Mouse (Mus musculus) kidney, adult 11 months (tissue): ENCODE data around the gene Agbl1.
"Not testable (repeated sequence)": the region's sequence is repeated elsewhere in the genome, so short reads cannot be mapped to it uniquely, and the experiment has no call there.

Source experiments
- DNase-seq: peaks from one replicate; pipeline ENCODE4 v3.0.0; 2022

Gene Agbl1

DNA sequence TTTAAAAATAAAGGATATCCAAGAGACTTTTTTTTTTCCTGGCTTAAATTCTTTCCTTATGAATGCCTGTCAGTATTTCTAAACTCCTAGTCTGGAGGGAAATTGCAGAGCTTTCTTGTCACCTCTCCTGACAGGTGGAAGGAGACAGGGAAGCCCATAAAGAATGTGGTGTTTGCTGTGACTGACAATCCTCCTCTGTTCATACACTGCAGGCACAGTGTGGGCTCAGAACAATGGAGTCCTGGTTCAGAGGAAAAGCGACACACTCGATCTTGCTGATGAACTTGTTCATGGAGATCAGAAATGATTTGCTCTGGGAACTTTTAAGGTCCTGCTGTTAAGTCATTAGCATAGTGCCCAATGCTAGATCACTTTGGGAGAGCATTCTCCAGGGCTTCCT lies 368.1 kb downstream of the Agbl1 start:
- no peak for DNase-seq

DNA sequence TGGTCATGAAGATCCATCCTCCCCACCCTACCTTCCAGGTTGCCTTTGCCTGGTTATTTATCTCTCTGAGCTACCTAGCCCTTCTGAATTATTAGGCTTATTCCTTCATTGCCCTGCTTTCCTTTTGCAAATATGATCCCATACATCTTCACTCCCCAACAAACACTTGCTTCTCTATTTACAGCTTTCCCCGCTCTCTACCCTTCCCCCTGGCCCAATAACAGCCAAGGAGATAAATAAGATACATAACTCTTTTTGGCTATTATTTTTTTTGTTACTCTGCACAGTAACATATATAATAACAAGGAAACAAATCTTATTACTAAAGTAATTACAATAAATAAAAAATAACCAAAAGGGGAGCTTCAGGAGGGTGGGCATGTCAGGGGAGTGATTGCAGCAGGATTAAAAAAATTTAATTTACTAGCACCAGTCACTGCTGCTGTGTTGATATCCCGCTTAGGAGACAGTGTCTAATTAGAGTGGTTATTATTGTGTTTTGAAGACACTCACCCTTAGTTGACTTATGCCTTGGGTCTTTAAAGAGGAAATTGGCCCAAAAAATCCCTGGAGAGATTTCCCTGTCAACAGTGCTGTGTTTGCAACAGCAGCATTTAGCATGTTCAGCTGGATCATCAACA lies 370.5 kb downstream of the Agbl1 start:
- DNase-seq, result no peak

GRCm38 (mm10) chr7:76629528-76629927 lies 399.8 kb downstream of the Agbl1 start:
- DNase-seq, result peak; percentile 43

DNA sequence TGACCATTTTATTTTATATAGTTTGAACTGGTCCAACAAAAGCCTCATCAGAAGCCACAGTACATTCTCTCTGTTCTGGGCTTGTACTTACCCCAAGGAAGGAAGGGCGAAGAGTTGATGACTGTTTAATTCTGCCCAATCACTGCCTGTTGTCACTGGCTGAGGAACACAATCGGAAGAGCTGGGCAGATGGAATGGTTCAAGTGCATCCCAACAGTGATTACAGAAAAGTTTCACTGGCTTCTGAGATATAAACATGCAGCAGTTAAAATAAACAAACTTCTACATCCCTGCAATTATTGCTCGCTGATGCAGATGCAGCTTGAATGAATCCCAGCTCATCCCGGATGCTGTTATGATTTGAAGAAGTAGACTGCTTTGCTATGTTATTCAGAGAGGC lies 421.3 kb downstream of the Agbl1 start:
- no peak for DNase-seq

- no peak for DNase-seq
These were observed 431.4 kb downstream of the Agbl1 start for GRCm38 (mm10) chr7:76661072-76661471.

DNA sequence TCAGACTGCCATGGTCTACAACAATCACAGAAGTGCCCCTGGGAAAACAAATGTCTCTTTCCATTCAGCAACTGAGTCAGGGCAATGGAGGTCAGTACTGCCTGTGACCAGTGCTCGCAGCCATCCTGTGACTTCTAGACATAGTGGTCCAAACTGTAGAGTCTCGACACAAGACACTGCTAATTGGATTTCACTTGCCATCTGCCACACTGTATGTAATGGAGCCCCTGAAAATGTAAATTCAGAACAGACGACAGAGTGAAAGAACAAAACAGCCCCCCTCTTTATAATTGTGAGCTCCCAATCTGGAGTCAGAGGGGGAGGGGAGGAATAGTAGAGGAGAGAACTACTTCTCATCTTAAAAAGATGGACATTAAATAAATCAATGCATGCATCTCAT lies 445.2 kb downstream of the Agbl1 start:
- no peak for DNase-seq

DNA sequence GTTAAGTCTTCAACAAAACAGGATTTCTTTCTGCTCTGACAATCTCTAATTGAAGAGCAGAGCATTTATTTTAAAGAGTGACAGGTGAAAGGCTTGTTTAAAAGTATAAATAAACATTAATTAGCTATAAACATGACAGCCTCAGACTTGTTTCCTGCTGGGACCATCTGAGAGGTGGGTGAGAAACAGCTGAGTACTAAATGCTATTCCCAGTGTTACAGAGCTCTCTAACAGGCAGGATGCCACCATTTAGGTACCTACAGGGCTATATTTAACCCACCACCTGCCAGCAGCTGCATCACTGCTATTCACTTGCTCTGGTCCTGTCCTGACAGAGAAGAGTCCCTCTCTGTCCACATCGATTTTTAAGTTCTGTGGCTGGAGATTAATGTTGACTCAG lies 471.5 kb downstream of the Agbl1 start:
- no peak for DNase-seq

DNA sequence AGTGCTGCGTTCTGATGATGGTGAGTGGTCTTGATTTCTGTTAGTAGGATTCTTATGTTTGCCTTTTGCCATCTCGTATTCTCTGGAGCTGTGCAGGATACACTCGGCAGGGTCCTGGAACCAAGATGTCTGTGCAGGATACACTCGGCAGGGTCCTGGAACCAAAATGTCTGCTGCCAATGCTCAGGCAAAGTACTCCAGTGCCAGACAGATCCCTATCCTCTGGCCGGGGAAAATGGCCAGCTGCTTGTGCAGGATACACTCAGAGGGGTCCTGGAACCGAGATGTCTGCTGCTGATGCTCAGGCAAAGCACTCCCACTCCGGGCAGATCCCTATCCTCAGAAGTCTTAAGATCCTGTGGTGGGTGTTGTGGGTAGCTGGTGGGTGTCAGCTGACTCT lies 502.5 kb downstream of the Agbl1 start:
- DNase-seq, result not testable (repeated sequence)

DNA sequence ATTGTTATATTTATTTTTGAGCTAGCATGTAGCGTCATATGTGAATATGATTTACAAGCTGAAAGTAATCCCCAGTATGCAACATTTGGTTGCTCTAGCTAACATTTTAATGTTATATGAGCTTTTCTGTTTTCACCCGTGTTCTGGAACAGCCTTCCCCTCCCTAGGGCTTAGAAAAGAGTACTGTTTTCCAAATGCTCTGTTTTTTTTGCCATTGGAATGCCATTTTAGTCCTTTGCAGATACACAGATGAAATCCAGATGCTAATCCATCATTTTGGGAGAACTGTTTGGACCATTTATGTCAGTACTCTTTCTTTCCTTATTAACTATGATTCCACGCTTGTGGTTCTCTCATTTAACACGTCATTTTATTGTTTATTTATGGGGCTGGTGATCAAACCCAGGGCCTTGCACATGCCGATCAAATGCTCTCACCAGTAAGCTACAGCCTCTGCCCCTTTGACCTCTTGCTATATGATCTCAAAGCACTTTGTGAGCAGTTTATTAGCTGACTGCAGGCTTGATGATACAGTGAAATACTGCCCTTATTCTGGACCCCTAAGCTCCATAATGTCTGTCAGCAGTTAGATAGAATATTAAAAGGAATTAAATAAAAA lies 547.7 kb downstream of the Agbl1 start:
- DNase-seq, result no peak

GRCm38 (mm10) chr7:76780446-76780845 lies 550.8 kb downstream of the Agbl1 start:
- DNase-seq, result no peak

- no peak for DNase-seq
These were observed 559.0 kb downstream of the Agbl1 start for GRCm38 (mm10) chr7:76788561-76789306.

DNA sequence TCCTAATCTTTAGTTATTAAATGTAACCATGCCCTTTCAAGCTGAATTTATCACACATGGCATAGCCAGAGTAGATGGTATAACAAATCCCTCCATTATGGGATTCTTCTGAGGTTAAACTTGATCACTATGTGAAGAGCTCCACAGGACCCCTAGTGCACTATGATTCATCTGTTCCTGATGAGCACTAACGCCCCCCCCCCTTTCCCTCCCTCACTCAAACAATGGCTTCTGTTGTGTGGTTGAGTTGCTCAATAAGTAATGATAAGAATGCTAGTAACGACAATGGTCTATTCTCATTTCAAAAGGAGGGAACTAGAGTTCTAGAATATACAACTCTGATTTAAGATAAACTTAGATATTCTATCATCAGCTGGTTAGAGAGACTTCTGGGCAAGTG lies 560.4 kb downstream of the Agbl1 start:
- no peak for DNase-seq

DNA sequence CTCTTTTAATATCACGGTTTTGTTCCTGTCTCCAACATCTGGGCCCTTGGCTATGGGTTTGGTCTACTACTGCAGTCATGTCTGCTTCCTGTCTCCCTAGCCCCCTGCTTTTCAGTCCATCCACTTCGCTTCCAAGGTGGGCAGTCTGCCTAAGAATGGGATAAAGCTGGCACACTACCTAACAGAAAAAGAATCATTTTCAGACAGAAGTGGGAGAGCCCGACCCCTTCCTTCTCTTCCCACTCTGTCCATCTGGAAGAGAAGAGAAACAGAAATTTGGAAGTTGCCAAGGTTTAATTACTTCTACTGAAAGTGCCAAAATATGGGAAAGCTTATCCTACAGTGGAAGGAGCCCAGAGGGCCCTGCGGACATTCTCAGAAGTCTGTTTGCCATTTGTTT lies 561.6 kb downstream of the Agbl1 start:
- DNase-seq, result no peak

DNA sequence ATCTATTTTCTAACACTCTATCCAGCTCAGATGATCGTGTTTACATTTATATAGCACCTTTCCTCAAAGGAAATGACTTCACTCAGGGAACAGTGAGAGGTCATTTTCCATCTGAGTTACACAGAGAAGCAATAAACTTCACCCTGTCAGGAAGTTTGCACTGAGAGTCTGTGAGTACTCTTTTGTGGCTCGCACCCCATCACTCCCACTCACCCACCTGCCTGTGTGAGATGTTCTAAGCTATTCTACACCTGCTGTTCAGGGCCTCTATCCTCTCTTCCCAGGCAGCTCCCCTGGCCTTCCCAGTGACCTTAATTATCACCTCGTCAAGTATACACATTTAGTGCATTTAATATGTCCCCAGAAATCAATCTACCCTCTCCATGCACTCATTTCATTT lies 580.3 kb downstream of the Agbl1 start:
- no peak for DNase-seq

DNA sequence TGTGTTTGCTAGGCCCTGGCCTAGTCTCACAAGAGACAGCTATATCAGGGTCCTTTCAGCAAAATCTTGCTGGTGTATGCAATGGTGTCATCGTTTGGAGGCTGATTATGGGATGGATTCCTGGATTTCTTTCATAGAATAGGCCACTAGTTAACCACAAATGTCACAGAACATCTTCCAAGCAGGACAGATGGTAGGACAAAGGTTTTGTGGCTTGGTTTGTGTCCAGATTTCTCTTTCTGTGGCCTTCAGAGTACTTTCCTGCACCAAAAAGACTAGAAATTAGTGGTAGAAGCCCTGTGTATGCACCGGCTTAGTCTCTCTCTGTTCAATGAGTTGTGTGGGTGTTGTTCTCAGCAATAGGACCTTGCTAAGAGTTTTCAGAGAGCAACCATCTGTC lies 590.9 kb downstream of the Agbl1 start:
- DNase-seq, result no peak

GRCm38 (mm10) chr7:76842146-76842545 lies 612.5 kb downstream of the Agbl1 start:
- DNase-seq, result no peak

DNA sequence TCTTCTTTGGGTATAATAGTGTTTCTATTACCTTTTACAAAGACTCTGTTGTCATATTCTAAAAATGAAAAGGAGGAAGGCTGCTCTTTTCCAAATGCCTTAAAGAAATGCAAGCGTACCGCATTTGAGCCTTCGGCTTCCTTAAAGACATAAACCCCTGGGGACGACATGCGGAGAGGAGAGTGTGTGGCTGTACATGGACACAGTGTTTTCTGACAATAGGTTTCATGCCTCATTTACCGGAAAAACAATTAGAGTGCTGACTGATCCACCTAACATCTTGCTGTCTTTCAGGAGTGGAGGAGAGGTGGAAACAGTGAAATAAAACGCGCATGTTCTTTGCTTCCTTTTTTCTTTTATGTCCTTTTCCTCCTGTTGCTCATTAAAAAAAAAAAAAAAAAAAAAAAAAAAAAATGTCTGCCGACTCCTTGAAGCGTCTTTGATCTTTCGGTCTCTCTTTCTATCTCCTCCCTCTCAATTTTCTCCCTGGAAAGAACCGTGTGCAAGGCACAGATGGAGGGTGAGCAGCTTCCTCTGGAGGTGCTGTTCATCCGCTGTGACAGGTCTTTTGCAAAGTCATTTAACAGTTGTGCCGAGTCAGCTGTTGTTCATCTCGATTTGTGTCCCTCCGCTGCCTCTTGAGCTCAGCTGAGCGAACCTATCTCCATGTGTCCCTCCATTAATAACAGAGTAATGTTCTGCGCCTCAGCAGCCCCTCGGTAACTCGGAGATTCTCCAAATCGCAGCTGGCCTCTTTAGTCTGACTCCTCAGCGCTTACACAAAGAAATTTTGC lies 659.9 kb downstream of the Agbl1 start:
- DNase-seq, result no peak

- DNase-seq, result no peak
These were observed 674.4 kb downstream of the Agbl1 start for GRCm38 (mm10) chr7:76904096-76904495.

- DNase-seq, result no peak
These were observed 682.0 kb downstream of the Agbl1 start for GRCm38 (mm10) chr7:76911672-76912071.

DNA sequence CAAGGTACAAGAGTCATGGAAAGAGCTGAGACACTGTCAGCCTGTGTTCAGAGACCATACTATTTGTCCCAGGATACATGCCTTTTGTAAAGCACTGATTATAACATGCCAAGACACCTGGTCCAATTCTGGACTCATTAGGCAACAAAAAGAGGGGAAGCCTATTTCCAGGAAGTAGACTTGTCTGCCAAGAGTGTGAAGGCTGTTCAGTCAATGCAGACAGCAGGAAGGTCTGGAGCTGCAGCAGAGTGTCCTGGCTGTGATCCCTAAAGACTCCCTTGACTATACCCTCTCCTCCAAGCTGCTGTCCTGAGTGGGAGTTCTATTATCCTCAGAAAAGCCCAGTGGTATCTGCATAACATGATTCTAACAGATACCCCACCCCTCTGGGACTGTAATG lies 689.2 kb downstream of the Agbl1 start:
- no peak for DNase-seq

DNA sequence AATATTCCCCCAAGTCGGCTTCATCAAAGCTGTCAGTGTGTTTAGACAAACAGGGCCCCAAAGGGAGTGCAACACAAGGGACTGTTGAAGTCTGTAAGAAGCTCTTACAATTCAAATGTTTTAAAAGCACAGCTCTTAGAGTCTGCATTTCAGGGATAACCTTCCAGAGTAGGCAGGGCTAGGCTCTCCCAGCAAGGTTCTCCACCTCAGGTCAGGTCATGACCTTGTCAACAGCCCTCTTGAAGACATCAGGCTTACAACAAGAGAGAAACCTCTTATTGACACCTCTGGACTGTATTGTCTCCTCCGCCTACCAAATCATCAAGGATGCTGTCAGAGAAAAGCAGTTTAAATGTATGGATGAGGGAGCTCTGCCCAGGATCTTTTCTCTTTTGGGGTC lies 692.0 kb downstream of the Agbl1 start:
- DNase-seq, result no peak

- DNase-seq, result no peak
These were observed 705.5 kb downstream of the Agbl1 start for GRCm38 (mm10) chr7:76935219-76935618.

- DNase-seq, result no peak
These were observed 711.8 kb downstream of the Agbl1 start for GRCm38 (mm10) chr7:76941531-76941930.

- DNase-seq, result no peak
These were observed 741.6 kb downstream of the Agbl1 start for GRCm38 (mm10) chr7:76971334-76971733.
